Mouse (Mus musculus): ENCODE data around the gene Dnah1.
A peak's percentile ranks its signal among the peaks of the same experiment; 100 is the strongest.

The Dnah1 gene

GRCm38 (mm10) chr14:31317754-31318153 is 5.9 kb downstream of the Dnah1 start:
- no peak for DNase-seq (ENCODE audit: low read depth)

GRCm38 (mm10) chr14:31316613-31317012 is 7.1 kb downstream of the Dnah1 start:
- DNase-seq (ENCODE audit: low read depth), result no peak

GRCm38 (mm10) chr14:31313192-31313591 is 10.5 kb downstream of the Dnah1 start:
- DNase-seq (ENCODE audit: low read depth), result no peak

GRCm38 (mm10) chr14:31285728-31286127 is 38.0 kb downstream of the Dnah1 start:
- DNase-seq (ENCODE audit: low read depth), result no peak

- DNase-seq (ENCODE audit: low read depth), result peak; percentile 85
Measured at GRCm38 (mm10) chr14:31272164-31272563, 51.5 kb downstream of the Dnah1 start.

- no peak for DNase-seq (ENCODE audit: low read depth)
Measured at GRCm38 (mm10) chr14:31271121-31271520, 52.6 kb downstream of the Dnah1 start.

GRCm38 (mm10) chr14:31269456-31270100 is 54.1 kb downstream of the Dnah1 start:
- no peak for DNase-seq (ENCODE audit: low read depth)

- no peak for DNase-seq (ENCODE audit: low read depth)
Measured at GRCm38 (mm10) chr14:31268301-31269001, 55.2 kb downstream of the Dnah1 start.

- DNase-seq (ENCODE audit: low read depth), result no peak
Measured at GRCm38 (mm10) chr14:31267649-31268048, 56.0 kb downstream of the Dnah1 start.

GRCm38 (mm10) chr14:31260932-31261331 is 62.8 kb downstream of the Dnah1 start:
- no peak for DNase-seq (ENCODE audit: low read depth)

GRCm38 (mm10) chr14:31260374-31260773 is 63.3 kb downstream of the Dnah1 start:
- no peak for DNase-seq (ENCODE audit: low read depth)

GRCm38 (mm10) chr14:31258476-31259050 is 65.1 kb downstream of the Dnah1 start:
- DNase-seq (ENCODE audit: low read depth), result no peak

GRCm38 (mm10) chr14:31252091-31252490 is 71.6 kb downstream of the Dnah1 start:
- no peak for DNase-seq (ENCODE audit: low read depth)

GRCm38 (mm10) chr14:31251626-31252025 is 72.1 kb downstream of the Dnah1 start:
- DNase-seq (ENCODE audit: low read depth), result no peak

GRCm38 (mm10) chr14:31251084-31251604 is 72.6 kb downstream of the Dnah1 start, which contains the start of the genes Phf7 and Bap1:
TSS of gene Phf7 (minus strand) at chr14:31251317.
TSS of gene Bap1 (plus strand) at chr14:31251450.
- DNase-seq (ENCODE audit: low read depth), result peak; percentile 97

GRCm38 (mm10) chr14:31250222-31251083 is 73.2 kb downstream of the Dnah1 start:
- no peak for DNase-seq (ENCODE audit: low read depth)

- no peak for DNase-seq (ENCODE audit: low read depth)
Measured at GRCm38 (mm10) chr14:31248396-31248795, 75.3 kb downstream of the Dnah1 start.

- peak; percentile 37 for DNase-seq (ENCODE audit: low read depth)
Measured at GRCm38 (mm10) chr14:31245946-31246345, 77.8 kb downstream of the Dnah1 start.

GRCm38 (mm10) chr14:31244777-31245176 is 78.9 kb downstream of the Dnah1 start:
- no peak for DNase-seq (ENCODE audit: low read depth)

GRCm38 (mm10) chr14:31240528-31240927 is 83.2 kb downstream of the Dnah1 start:
- DNase-seq (ENCODE audit: low read depth), result no peak

- peak; percentile 66 for DNase-seq (ENCODE audit: low read depth)
Measured at GRCm38 (mm10) chr14:31237101-31237882, 86.4 kb downstream of the Dnah1 start.

Data from NIH3T3 (cell line).